Mouse (Mus musculus): ENCODE measurements at regions not wholly inside any gene's neighbourhood (a gene's known extent, or its start where the extent isn't known, plus 50 kb on each side); places are given as distances from the start of the nearest gene placed in this dataset.

DNA sequence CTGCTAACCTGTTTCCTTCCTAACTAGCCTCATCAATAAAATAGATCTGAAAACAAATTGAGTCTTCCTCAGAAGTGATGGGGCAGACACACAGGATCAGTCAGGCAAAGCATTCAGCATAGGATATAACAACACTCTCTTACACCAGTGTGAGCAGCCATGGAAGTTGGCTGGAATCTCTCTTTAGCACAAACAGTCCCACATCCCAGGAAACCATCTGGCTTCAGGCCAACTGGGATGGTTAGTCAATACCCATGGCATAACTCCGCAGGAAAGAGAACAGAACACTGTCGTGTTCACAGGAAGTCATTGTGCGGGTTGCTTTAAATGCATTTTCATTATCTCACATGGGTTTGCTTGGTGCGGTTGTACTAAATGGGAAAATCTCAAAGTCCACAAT lies 256.2 kb upstream of the Rag2 start:
- DNase-seq (ENCODE audit: low spot score in 2 of 2): no peak

DNA sequence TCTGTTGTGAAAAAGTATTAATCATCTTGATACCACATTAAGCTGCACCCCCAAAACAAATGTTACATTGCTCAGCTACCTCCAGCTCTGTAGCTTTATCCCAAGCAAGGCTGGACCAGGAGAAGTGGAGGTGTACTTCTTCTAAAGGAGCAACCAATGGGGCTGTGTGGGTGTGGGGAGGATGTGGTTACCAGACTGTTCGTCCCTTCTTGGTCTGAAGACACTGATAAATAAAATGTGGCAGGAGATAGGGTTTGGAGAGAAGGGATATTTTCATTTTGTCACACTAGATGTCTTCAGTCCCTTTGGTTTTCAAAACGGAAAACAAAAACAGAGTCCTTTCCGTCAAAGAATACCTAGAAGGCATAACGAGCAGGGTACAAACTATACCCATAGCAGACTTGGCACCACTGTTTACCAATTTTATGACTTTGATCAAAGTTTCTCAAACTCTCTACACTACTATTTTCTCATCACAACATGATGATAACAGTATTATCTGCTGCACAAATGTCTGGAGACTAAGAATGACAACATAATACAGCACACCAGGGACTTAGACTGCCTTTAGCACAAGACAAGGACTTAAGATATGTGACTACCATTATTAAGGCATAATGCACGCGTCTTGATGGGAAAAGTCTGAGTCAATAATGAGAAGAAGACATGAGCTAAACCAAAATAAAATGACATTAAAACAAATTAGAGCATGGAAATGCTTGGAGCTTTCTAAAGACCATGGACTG lies 253.4 kb upstream of the Rag2 start:
- no peak for DNase-seq (ENCODE audit: low spot score in 2 of 2)

DNA sequence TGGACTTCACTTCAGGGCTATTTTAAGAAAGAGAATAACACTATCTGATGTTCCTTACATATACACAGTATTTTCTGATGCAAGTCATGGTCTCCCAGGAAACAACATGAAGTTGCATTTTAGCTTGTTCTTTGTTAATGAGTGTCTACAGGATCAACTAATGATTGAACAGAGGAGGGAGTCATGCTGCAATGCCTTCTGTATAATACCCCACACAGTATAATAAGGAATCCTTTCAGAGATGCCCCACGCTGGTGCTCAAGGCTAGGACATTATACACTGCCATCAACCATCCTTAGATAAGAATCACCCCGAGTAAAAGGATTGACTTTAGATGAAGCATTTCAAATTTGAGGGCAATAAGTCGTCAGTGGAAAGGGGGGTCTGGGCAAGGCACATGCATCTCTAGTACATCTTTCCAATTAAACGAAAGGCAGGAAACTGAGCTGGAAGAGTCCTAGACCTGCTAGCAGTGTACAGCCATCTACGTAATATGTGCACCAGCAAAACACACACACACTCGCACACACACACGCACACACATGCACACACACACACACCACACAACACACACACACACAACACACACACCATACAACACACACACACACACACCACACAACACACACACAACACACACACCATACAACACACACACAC lies 252.6 kb upstream of the Rag2 start:
- DNase-seq (ENCODE audit: low spot score in 2 of 2): no peak

DNA sequence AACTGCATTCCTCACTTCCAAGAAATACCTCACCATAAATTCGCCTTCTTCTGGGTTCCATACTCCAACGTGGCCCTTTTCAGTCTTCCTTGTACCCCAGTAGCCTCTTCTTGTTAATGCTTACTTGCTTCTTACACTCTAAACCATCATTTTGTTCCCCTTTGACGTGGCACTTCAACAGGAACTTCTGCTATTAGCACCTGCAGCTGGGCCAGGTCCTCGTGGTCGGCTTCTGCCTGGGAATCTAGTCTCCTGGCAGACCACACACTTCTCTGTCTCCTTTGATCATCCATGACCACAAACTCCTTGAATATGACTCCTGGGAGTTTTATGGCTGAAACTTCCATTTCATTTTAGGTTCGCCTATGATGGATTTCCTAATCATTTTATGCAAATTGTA lies 243.9 kb upstream of the Rag2 start:
- no peak for DNase-seq (ENCODE audit: low spot score in 2 of 2)

DNA sequence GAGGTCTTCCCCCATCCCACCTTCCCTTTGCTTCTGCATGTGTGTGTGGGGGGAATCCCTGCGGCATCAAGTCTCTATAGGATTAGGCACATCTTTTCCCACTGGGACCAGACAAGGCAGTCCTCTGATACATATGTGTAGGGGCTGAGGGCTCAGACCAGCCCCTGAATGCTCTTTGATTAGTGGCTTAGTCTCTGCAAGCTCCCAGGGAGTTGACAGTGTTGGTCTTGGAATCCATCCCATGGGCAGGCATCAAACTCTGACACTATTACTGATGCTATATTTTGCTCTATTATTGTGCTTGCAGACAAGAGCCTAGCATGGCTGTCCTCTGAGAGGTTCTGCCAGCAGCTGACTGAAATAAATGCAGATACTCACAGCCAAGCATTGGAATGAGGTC lies 209.5 kb upstream of the Rag2 start:
- no peak for DNase-seq (ENCODE audit: low spot score in 2 of 2)

DNA sequence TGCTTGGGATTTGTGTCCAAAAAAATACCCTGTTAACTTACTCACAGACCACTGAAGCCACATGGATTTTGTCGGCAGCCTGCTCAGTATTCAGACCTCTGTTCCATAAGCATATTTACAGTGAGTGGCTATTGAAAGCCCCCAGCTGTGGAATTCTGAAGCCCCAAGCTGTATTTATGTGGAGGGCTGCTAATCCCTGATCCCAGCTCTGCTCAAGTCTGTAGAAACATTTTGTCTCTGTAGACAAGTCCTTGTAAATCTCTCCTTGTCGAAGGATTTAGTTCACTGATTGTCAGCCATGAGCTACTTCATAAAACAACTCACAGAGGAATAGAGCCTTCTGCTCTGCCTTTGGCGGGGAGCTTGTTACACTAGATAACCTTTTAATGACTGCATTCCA lies 207.8 kb upstream of the Rag2 start:
- DNase-seq (ENCODE audit: low spot score in 2 of 2): no peak

DNA sequence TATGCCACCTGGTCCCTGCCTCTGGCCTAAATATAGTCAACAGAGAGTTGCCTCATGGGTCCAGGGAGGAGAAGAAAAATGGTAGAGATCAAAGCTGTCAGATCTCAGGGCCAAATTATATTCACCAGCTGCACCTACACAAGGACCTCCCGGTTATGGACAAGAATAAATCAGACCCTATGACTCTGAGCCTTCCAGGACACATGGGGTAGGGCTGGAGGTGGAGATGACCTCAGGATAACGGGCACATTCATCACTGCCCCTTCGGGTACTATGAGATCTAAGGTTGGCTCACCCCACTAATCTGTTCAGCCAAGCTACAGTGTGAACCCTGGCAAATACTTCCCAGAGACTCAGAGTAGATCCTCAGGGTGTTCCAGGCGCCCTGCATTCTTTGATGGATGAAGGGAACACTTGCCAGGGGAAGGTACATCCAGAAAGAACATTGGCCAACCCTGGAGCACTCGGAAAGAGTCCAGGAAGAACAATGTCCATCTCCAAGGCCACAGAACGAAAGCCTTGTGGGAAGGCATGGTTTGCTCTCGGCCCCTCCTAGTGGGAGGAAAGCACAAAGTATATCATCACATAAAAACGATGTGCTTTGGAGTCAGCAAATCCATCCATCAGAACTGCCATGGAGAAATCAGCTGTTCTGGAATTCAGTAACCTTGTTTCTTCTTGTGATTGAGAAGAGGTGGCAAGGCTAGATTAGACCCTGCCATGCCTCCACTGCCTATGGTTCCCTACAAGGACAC lies 191.2 kb upstream of the Rag2 start:
- no peak for DNase-seq (ENCODE audit: low spot score in 2 of 2)

DNA sequence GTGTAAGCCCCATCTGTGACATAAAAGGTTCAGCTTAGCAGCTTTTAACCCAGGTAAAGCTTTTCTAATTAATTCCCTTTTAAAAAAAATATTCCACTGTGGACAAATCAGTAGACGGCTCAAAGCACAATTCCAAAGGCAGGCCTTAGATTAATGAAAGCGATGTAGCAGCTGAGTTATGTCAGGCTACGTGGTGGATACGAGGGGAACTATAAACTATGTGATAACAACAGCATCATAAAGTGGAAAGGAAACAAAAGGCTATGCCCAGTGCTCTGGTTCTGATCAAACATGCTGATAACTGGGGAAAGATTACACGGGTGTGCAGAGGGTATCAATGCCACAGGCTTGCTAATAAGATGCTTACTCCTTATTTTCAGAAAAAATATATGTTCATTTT lies 184.3 kb upstream of the Rag2 start:
- DNase-seq (ENCODE audit: low spot score in 2 of 2): no peak

DNA sequence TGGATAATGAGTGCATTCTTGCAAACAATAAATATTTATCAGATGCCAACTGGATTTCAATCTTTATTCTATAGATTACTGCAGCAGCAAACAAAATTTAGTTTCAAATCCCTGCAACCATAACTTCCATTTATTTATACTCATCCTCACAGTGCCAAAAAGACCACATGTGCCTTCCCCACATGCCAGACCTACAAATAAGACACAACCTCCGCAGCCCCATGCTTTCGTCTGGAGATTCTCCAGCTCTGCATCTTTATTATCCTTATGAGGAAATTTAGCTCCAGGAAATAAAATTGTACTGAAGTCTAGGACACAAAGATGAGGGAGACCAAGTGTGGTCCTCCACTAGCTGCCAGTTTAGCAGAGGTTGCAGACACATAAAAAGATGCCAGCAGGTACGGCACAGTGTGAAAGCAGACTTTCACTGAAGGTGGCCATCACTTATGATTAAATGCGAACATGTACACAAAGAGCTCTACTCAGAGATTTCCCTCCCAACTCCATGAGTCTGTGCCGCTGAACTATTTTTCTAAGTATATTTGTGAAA lies 183.4 kb upstream of the Rag2 start:
- DNase-seq (ENCODE audit: low spot score in 2 of 2): peak in 1 of 2 experiments; percentile 60

DNA sequence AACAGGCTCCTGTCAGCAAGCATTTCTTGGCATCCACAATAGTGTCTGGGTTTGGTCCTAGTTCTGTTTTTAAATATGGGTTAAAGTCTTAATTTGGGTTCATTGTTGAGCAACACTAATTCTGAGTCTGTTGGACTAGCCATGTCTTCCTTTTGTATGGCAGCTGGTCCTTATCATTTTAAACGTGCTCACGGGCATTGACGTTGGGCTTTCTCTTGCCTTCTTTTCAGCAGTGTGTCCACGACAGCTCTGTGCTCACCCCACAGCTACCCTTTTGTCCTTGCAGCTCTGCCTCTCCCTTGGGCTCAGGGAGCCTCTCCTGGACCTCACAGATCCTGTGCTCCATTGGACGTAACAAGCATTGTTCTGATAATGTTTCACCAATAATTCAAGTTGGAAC lies 168.9 kb upstream of the Rag2 start:
- DNase-seq (ENCODE audit: low spot score in 2 of 2): no peak

DNA sequence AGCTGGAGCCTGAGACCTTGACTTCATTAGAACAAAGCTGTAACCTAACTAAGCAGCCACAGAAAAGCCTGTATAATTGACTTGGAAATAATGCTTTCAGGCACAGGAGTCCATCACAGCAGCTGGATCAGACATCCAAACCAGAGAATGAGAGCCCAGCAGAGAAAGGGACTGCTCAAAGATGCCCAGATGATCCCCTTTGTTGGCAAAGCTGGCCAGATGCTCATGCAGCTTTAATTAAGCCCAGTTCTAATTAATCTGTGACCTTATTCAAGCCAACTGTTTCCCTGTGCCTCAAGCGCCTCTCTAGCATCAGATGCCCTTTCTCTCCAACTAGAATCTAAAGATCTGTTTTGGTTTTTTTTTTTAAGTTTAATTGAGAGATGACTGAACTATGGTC lies 165.6 kb upstream of the Rag2 start:
- no peak for DNase-seq (ENCODE audit: low spot score in 2 of 2)

DNA sequence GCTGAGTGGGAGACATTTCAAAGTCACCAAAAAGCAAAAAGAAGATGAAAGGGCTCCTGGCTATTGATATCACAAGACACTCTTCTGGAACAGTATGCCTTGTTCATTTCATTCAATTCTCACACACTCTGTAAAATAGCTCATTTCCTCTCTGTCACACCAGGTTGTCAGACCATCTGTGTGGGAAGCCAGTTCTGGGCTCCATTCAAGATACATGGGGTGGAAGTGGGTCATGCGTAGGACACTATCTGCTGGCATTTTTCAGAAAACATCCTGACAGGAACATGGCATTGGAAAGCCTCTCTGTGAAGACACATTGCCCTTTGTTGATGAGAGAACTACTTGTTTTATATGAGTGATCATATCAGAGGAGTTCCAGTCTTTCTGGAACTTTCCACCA lies 162.1 kb upstream of the Rag2 start:
- peak in 1 of 2 experiments; percentile 38 for DNase-seq (ENCODE audit: low spot score in 2 of 2)

DNA sequence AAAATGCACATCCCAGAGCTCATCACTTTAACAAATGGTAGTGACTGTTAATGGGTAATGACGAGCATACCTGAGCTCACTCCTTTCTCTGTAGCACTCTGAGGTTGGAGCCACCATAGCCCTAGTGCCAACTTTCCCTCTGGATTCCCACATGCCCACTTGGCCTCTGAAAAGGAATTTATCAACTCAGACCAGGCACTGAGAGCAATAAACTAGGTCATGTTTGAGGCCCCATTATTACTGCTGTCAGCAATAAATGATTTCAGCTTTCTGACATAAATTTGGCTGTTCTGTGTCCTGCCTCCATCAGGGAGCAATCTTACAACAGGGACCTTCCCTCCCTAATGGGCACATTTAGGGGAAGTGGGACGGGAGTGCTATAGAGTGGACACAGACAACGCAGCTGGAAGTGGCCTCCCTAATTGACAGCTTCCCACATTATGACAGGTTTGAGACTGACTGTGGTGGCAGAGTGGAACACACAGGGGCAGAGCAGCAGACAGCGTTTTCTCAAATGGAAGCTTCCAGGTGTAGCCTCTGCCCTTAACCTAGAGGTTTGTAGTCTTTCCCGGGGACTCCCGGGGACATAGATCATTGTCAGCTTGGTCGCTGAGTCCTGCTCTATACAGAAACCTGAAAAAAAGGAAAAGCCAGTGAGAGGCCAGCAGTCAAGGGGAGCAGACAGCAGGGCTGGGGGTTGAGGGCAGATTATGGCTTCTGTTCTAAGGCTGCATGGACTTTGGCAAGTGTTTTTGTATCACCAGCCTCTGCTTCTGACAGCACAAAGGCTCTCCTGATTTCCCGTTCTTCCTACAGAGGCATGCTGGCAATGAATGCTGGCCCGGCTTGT lies 160.0 kb upstream of the Rag2 start:
- DNase-seq (ENCODE audit: low spot score in 2 of 2): no peak

DNA sequence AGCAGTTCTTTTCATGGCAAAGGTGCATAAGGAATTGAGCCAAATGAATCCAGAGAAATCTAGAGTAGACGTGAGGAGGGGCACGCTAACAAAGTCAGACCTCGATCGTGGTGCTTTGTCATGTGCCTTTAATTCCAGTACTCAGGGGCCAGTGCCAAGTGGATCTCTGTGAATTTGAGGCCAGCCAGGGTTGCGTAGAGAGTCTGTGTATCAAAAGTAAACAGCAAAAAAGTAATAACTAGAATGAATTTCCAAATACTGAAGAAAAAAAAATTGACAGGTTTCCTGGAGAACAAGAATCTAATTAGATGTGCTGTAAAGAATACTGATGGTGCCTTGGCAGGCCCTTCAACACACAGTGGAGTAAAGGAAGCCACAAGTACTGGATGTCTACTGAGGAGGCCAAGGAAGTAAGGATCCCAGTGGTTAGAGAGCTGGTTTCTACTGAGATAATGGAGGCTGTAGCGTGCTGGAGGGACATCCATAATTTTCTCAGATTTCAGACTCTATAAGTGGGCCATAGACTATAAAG lies 153.9 kb upstream of the Rag2 start:
- DNase-seq (ENCODE audit: low spot score in 2 of 2): no peak

DNA sequence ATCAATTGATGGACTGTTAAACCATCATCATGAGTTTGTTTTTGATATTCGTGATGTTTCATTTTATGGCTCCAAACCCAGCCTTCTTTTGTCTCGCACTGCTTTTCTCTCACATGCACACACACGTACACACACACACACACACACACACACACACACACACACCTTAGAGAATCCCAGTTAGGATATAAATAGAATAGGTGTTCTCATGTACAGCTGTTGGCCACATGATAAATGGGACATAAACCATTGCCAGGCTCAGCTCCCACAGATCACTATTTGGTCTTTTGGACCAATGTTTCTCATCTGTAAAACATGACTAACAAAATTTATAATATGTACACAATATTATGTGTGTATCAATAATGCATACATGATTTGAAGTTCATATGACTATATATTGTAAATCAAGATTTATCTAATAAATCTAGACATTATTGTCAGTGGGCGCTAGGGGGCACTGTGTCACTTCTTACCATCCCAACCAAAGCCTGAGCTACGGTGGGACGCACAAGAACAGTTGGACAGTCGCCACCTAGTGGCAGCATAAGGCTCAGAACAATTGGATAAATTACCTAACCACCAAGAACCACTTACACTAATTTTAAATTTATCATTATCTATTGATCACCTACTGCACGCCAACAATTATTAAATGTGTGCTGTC lies 151.9 kb upstream of the Rag2 start:
- DNase-seq (ENCODE audit: low spot score in 2 of 2): peak; percentile 71 to 74

DNA sequence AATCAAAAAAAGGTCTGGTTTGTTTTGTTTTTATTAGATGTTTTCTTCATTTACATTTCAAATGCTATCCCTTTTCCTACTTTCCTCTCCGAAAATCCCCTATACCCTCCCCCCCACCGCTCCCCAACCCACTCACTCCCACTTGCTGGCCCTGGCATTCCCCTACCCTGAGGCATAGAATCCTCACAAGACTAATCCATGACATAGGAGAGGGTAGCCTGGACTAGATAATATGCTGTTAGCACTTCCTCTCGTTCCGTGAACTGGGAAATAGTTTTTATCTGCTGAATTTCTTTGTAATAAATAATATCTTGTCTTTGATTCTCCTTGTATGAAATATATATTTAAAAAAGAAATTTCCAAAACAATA lies 151.4 kb upstream of the Rag2 start:
- no peak for DNase-seq (ENCODE audit: low spot score in 2 of 2)

DNA sequence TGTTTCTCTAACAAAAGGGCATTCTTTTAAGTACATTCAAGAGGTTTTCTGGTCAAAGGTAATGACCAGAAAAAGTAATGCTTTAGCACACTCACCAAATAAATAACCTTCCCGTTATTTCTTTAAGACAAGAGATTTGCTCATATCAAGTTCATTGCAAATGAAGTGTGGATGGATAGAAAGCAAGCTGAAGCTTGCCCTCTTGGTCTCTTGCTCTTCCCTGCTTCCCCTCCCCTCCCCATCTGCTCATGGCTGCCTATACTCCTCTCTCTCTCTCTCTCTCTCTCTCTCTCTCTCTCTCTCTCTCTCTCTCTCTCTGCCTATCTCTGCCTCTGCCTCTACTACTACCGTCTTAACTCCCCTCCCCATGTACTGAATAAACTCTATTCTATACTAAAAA lies 147.7 kb upstream of the Rag2 start:
- no peak for DNase-seq (ENCODE audit: low spot score in 2 of 2)

DNA sequence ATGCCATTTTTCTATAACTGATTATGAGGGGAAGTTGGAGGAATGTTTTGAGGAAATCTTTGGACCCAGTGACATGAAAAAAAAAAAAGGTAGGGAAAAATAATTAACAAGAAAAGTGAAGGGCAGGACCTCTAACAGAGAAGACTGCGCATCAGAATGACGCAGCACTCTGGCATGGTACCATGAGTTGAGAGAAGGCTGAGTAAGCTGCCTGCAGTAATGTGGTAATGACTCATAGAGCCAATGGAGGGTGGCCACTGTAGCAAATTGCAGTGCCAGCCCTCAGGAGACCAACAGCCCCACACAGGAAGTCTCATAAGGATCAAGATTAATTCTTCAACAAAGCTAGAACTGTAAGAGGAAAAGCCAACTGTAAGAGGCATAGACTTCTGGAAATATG lies 134.3 kb upstream of the Rag2 start:
- no peak for DNase-seq (ENCODE audit: low spot score in 2 of 2)

DNA sequence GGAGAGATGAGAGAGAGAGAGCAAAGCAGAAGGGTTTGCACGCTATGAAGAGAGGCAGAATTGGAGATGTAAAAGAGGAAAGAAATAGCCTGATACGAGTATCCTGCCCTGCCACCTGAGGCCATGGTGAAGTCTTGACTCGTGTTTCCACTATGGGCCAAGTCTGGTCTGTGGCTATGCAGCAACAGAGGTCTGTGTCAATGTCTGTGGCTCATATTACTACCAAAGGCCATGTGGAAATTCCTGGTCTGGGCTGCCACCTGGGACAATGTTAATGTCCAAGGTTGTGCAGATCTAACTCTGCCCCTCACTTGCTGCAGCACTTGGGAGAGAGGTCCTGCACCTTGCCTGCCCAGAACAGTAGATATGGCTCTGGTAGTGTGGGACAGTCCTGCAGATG lies 132.8 kb upstream of the Rag2 start:
- no peak for DNase-seq (ENCODE audit: low spot score in 2 of 2)

DNA sequence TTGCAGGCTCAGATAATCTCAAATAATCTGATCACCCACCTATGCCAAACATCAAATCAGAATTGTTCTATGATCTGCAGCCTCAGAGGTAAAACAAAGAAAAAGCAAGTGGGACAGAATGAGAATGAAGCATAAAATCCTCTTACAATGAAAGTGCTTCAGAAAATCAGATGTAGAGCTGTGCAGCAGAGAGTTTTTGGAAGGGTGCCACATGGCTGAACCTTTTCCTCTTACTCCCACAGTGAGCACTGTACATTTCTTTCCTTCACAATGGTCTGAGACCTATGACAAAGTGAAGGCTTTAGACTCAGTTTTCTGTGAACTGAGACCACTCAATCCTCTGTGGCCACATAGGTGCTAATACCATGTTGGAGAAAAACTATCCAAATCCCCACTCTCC lies 116.4 kb upstream of the Rag2 start:
- no peak for DNase-seq (ENCODE audit: low spot score in 2 of 2)
